Mouse (Mus musculus) yolk sac, embryonic 10.5 days (tissue): ENCODE measurements at regions not wholly inside any gene's neighbourhood (a gene's known extent, or its start where the extent isn't known, plus 50 kb on each side); places are given as distances from the start of the nearest gene placed in this dataset.

Source experiments
- DNase-seq: peaks from one replicate; pipeline ENCODE4 v3.0.0-alpha.2; 2017; ENCODE audit warnings: low spot score

DNA sequence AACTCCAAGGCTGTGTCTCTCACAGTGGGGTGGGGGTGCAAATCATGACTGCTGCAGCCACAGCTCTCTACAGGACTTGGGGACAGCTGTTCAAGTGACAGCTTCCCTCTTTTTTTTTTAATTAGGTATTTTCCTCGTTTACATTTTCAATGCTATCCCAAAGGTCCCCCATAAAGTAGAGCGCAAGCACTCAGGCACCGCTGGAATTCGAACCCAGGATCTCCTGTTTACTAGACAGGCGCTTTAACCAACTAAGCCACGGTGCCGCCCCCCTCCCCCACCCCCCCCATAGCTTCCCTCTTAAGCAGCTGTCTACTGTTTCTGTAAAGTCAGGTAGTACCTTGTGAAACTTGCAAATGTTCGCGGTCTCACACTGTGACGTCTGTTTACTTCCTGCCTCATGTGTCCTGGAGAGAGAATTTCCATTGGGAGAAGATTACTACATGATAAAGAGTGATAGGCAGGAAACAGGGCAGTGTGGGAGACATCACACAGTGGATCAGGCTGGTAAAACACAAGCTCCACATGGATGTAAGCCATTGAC, 324.7 kb downstream of the 1700129C05Rik start:
- no peak for DNase-seq

DNA sequence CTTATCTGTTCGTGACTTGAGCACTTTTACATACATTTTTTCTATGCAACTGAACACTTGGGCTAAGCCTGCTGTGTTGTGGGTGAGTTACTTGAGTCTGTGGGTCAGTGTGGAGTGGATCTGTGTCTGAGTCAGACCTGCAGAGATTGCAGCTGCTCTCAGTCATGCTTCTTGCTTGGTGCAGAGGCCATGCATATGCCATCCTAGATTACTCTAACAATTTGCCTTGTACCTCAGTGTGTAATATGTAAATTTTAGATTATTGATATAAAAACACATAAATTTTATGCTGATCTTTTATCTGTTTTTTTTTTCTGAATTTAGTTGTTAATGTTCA, 326.2 kb downstream of the 1700129C05Rik start:
- DNase-seq: no peak

DNA sequence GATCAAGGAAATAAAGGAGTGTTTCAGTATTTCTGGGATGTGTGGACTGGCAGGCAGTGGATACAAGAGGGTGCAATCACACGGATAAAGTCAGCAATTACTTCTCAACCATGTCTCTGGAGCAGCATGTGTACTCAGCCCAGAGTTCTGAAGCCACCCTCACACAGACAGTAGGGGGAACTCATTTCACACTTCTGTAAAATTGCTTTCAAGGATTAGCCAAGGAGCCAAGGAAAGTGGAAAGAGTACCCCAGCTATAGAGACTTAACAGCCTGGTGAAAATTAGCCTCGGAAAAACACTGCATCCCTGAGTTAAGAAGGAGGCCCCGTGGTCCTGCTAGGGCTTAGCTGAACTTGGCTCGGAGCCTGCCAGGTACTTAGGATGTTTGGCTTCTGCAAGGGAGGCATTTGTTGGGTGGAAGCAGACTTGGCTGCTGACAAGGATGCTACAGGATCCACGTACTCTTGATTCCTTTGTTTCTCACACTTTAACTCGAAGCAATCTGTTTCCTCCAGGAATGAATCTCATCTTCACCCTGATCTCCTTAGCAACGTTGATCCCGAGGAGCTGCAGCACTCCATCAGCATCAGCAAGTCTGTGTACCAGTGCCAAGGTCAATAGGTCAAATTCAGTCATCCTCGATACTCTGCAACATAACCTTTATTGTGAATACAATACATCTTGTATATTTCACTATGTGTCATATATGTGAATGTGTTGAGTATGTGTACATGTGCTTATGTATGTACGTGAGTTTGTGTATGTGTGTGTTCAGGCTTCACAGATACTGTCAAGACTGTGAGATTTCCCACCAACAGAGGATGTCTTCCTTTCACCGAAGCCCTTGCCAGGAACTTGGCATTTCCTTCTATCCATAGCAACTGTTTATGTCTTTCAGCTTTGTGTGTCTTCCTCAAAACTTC, 326.8 kb downstream of the 1700129C05Rik start:
- DNase-seq: no peak

DNA sequence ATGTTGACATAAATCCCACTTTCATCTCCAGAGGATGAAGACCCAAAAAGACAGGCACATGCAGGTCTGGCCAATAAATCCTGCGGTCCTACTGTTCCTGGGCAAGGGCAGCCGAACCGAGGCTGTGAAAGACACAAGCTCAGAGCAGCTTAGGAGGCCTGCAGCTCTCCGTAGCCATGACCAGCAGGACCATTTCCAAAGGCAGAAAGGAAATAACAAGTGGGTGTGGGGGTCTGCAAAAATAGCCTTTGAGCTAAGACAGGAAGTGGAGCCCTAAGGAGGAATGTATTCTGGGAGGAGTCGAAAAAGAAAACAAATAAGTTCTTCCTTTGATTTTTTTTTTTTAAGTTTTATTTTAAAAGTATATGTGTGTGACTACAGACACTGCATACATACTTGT, 330.1 kb downstream of the 1700129C05Rik start:
- no peak for DNase-seq

DNA sequence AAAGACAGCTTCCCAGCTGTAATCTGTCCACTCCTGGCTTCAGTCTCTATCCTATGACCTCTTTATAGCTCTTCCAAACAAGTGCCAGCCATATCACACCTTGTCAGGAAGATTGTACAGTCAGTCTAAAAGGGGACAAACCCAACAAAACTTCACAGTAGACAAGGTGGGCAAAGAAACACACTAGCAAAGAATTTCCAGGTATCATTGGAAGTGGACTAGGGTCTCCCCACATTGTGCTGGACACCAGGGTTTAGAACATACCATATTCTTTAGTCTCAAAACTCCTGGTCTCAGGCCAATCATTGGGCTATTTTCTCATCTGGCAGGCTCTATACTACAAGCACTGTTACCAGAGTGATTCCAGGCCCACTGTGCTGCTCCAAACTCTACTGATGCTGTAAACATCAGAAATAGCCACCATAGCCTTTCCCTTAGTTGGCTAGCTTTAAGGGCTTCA, 341.3 kb downstream of the 1700129C05Rik start:
- no peak for DNase-seq

DNA sequence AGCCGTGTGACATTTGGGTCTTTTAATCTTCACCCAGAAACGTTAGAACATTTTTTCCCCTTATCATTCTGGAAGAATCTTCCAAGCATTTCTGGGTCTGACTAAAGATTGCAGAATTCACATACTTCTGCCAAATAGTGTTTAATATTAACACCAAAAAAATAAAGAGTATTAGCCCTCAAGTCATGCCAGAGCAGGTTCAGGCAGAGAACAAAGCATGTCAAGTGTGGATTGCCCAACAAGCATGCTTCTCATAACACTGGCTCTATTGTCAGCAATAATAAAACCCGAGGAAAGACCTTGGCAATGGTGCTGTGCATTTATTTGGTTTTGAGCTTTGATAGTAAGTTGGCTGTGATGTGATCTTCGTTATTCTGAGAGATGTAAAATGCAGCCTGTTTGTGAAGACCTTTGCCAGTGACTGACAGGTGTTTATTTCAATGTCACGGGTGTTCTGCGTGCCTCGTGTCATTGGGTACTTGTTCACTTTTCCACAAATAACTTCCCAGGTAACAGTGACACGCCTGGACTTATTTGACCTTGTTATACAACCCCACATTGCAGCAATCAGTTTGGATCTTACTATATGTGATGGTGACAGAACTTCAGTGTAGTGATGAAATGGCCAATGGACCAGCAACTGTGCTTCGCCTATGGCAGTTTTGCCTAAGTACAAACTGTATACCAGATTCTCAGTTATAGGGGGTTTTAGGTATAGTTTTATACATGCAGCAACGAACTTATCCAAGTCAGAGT, 354.3 kb downstream of the 1700129C05Rik start:
- no peak for DNase-seq

DNA sequence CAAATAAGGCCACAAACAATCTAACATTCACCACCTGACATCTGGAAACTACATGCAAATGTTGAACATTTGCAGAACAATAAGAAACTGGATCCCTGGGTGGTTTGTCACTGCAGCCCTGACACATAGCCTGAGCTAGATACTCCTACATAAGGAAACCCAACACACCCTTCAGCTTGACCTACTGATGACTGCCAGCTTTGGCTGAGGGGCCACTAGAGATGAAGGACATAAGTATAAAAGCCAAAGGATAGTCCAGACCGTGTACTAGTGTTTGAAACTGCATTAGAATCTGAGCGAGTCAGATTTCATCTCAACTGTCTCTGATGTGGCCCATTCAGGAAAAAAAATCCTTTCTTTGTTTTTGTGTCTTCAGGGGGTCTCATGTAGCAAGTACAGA, 355.1 kb downstream of the 1700129C05Rik start:
- no peak for DNase-seq

DNA sequence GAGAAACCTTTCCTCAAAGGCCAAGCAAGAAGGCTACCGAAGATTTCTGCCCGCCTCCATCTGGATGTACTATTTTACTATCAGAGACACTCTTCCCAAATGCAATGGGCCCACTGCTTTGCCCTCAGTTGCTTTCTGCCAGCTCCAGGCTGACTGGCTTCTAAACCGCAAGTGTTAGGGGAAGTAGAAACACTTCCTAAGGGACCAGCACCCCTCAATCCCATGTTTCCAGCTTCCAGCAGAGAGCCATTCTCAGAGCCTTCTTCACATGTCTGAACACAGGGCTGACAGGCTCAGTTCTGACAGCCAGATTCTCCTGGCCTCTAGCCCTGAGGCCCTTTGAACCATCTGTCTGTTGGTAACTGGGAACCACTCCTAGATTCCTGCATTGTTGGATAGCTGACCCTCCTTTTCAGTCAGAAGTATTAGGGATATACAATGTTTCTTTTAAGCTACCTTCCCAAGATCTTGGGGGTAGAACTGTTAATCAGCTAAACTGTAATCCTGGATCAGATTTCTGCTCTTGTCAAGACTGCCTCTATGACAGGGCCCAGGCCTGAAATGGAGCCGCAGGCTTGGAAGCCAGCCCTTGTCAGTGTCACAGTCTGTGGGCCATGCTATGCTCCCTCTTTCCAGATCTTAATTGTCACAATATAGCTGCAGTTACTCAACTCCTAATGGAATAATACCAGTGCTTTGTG, 355.8 kb downstream of the 1700129C05Rik start:
- no peak for DNase-seq

DNA sequence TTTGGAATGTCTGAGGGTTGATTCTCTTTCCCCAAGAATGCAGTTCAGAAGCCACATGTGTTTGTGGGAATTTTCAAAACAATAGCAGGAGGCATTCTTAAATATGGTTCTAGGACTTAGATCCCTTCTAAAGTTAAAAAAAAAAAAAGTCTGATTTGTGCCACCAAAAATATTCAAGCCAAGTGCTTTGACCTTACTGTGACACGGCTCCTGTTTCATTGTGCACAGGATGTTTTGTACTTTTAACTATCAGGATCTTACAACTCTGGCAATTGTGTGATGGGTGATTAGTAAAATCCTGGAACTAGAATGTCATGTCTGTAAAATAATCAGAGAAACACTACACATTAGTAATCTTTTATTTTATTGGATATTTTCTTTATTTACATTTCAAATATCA, 359.5 kb downstream of the 1700129C05Rik start:
- DNase-seq: no peak

DNA sequence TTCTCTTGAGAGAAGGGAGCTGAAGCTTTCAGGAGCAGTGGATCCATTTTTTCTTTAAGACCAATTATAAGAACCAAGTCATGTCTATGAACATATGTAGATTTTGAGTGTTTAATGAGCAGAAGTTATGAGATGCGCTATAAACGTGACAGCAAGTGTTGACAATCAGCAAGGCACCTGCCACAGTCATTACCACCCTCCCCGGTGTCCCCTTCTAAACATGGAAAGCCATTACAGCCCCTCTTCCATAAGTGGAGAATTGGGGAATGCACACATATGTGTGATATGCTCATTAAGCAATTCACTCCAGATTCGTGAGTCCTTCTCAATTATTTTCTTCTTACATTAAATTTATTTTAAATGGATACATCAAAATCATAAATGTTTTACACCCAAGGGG, 362.4 kb downstream of the 1700129C05Rik start:
- no peak for DNase-seq

DNA sequence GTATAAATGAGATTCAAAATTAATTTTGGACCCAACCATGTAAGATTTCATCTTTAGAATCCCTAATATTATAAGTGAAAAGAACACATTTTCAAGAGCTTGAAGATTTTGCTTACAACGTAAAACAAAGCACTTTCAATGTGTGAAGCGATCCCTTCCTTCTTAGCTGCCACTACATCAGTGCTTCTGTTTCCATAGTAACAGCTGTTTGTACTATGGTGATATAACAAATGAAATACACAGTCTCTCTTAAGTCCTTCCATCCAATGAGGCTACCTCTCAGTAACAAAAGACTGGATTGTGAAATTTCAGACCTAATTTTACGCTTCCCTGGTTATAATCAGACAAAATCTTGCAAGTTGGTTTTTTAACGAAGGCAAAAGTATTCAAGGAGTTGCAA, 364.0 kb downstream of the 1700129C05Rik start:
- no peak for DNase-seq

DNA sequence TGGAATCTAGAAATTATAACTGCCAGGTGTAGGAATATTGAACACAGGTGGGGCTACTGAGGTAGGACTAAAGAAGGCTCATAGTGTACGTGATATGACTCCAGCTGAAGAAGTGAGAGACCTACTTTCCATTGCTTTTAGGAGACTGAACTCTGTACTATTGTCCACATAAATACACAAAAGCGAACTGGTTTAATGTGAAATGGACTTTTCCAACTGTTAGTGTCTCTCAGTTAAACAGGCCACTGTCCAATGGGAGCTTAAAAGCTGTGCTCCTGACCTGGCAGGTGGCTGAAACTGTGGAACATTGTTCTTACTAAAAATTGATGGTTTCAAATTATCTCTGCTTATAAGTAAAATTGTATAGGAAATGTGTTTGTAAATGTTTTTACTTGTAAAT, 381.4 kb downstream of the 1700129C05Rik start:
- no peak for DNase-seq

DNA sequence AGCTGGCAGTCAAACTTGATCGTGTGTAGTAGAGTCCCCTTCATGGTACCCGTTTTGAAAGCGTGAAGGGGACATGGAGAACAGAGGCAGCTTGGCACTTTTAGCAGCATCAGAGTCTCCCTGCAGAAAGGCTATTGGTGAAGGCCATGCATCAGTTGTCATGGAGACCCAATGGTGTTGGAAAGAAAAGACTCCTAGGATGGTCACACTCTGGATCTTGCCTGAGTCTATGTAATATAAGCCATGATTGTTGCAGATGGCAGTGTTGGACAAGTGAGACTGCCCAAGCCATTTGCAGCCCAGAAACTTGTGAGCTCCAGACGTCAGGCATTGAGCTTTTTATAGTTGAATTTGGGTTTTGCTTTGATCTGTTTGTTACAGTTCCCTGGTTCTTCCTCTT, 382.9 kb downstream of the 1700129C05Rik start:
- DNase-seq: no peak

DNA sequence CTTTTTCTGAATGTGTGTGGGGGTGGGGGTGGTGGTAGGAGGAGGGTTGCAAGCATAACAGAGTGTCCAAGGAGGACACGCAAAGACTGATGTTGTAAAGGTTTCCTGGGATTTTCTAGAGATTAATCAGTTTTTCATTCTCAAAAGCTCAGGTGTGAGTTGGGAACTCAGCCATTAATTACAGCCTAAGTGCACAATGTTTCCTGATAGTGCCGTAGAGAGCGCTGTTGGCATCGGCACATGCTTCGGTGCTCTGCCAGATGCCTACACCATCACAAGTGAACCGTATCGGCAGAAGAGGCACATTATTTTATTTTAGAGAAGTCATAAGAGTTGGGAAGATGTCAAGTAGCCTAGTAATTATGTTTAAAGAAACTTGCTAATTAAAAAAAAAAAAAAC, 388.9 kb downstream of the 1700129C05Rik start:
- no peak for DNase-seq

DNA sequence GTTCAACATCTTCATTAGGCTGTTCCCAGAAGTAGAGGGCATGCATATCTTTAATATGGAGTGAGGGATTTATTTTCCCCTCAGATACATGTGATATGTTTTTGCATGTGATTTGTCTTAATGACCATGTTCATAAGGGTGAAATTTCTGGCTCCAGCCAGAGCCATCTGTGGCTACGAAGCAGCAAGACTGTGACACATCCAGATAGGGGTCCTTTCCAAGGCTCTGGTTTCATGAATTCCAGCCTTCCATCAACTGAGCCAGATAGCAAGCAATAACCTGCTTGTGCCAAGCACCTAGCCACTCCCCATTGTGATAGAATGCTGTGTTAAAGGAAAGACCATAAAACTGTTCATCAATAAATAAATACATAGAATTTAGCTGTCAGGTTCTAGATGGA, 389.6 kb downstream of the 1700129C05Rik start:
- no peak for DNase-seq

DNA sequence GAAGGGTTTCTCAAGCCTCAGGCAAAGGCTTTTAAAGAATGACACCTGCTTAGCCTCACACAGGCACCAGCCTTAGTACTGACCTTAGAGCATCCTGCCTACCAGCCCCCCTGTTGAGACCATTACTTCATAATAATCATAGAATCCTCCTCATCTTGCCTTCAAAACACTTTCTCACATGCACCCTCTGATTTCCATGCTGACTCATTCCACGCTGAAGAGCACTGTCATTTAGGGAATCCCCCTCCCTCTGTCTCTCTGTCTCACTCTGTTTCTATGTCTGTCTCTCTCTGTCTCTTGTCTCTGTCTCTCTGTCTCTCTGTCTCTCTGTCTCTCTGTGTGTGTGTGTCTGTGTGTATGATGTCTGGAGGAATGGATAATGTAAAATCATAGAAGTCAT, 416.3 kb downstream of the 1700129C05Rik start:
- DNase-seq: no peak

DNA sequence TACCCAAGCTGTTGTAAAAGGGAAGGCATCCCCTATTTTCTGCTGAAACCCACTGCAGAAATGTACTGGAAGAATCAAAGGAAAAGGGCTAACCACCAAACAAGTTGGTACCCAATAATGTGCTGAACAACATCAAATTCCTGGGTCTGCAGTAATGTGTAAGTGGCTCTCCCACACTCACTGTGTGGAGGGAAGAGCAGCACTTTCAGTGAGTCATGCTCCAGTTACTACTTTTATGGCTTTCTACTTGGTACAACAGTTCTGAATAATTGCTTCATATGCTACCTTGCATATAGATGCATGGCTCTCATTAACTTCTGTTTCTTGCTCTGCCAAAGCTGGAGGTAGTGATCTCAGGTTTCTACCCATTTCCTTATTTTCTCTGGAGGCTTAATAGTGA, 427.8 kb downstream of the 1700129C05Rik start:
- DNase-seq: no peak

DNA sequence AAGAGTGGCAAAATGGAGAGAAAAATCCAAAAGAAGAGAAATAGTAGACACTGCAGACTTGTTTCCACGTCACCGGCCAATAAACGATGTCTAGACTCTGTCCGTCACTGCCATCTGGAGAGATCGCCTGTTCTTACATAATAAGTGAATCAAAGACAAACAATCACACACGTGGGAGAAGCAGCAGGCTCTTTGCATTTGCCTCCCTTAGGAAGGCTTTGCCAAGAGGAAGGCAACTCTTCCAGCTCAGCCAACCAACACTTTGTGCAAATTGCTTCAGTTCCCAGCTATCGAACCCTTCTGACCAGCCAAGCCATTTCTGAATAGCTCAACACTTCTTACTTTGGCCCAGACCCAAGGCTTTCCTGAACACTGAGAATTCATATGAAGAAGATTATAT, 432.8 kb downstream of the 1700129C05Rik start:
- DNase-seq: no peak

DNA sequence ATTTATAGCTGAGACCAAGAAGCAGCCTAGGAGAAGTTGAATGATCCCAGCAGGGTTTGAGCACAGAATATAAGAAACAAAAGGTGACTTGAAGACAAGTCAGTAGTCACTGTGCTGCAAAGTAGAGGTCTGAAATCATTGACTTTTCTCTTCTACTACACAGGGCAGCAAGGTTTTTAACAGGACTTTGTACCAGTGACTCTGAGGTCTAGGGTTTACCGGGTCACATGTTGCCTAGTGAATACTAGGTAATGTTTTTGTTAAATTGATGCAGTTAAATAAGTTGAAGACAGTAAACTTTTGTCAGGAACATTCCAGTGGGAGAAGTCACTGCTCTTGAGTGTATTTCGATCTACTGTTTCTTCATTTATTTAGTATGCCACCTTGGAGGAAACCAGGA, 433.4 kb downstream of the 1700129C05Rik start:
- DNase-seq: no peak

DNA sequence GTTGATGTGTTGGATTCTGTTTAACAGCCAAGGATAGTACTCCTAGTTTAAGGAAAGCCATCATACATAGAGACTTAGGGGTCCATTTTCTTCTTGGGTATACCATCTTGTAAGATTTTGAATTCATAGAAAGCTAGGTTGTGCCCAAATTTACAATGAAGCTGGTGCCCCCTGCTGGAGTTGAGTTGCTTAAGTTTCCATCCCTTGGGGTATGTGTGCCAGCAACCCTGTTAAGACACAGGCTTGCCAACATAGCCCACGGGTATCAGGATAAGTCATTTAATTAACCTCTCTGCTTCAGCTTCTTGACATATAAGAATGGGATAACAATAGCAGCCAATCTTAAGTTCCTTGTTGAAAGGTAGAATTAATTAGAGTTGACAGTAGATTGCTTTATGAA, 440.9 kb downstream of the 1700129C05Rik start:
- no peak for DNase-seq

DNA sequence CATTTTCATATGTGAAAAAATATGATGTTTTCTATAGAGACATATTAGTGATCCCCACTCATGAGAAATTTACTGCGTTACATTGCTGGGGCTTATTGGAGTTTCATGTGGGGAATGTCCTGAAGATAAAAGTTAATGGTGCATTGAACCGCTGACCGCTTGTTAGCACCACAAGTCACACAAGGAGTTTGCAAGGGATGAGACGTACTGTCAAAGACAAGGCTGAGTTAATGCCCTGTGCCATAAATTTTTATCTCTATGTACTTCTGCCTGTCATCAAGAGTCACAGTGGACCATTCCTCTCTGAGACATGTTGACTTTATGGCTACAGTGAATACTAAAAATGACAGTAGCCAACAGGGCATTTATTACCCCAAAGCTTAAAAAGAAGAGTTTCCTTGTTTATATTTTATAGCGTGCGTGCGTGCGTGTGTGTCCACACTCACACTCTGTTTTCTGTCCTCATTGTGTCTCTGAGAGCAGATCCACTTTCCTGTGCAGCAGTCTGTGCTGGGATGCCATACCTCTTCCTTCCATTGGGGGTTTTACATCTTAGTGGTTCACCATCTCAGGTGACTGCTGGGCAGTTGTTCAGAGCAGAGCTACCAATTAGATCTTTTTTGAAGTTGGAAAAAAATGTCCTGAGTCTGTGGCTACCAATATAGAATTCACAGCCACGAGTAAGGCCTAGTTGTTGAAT, 451.4 kb downstream of the 1700129C05Rik start:
- no peak for DNase-seq

DNA sequence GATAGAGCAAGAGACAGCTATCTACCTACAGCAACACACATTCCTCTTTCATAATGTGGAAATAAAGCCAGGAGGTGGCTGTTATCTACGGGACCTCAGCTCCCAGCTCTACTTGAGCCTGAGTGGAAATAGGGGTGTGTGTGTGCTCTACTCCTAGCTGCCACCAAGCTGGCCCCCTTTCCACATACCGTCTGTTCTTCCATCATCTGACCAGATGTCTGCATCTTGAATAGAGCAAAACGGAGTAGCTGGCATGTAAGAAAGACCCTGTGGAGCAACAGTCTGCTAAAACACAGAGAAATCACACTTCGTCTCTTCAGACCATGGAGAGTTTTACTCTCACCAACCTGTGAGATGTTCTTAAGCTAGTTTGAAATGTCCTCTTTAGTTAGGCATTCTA, 454.9 kb downstream of the 1700129C05Rik start:
- DNase-seq: no peak
